Mouse (Mus musculus): ENCODE results near the gene Arl3.

The Arl3 gene

DNA sequence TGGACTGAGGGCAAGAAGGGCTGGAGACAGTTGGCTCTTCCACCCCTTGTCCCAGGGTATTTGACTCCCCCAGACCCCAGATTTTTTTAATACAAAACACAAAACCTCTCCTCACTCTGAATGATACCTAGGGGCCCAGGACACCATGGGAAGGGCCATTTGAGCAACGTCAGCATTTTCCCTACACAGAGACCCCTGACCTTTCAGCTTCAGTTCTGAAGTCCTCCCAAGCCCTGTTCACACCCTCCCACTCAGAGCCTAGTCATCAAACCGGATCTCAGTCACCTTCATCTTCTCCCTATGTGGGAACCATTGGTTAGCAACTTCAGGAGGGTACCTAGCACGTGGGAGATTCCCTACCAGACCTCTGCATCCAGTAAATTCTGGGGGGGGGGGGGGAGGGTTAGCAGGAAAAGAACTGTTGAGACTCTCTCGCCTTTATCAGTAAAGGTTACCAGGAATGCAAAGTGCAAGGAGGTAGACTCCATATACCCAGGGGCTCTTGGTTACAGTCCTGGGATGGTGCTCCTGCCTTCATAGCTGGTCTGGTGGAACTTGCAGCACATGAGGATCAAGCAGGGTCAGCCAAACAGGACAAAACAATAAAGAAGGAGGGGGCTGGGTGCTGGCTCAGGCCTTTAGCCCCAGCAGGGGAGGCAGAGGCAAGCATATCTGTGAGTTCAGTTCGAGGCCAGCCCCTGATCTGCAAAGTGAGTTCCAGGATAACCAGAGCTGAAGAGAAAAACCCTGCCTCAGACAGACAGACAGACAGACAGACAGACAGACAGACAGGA, 54.0 kb downstream of the Arl3 start:
- in situ Hi-C loops (cut with MboI; ENCODE audit: low sequenced_read_pairs), result no loop called here

DNA sequence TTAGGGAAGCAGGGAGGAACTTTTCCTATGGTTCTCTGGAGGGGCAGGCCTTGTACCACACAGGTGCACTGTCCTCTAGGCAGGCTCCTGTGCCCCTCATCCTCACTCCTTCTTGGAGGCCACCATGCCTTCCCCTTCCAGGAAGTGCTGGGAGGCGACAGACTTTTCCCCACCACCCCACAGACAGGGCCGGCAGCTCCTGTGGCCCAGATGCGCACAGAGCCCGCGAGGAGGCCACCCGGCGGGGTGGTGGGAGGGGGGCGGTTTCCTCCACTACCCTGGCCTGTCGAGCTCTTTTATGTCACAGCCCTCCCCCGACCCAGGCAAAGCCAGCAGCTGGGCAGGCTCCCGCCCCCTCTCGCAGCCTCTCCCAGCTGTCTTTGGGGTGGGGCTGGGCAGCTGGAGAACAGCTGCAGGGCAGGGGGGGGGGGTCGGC, 54.6 kb downstream of the Arl3 start:
- in situ Hi-C loops (cut with MboI; ENCODE audit: low sequenced_read_pairs), result no loop called here

- in situ Hi-C loops (cut with MboI; ENCODE audit: low sequenced_read_pairs), result no loop called here
These were observed 55.3 kb downstream of the Arl3 start for GRCm38 (mm10) chr19:46517529-46518351.

GRCm38 (mm10) chr19:46516667-46517528, 56.1 kb downstream of the Arl3 start:
- in situ Hi-C loops (cut with MboI; ENCODE audit: low sequenced_read_pairs), result no loop called here

GRCm38 (mm10) chr19:46515287-46515821, 57.6 kb downstream of the Arl3 start:
- in situ Hi-C loops (cut with MboI; ENCODE audit: low sequenced_read_pairs), result no loop called here

GRCm38 (mm10) chr19:46514387-46514786, 58.6 kb downstream of the Arl3 start:
- in situ Hi-C loops (cut with MboI; ENCODE audit: low sequenced_read_pairs), result no loop called here

- in situ Hi-C loops (cut with MboI; ENCODE audit: low sequenced_read_pairs), result no loop called here
These were observed 61.7 kb downstream of the Arl3 start for GRCm38 (mm10) chr19:46511263-46511662.

DNA sequence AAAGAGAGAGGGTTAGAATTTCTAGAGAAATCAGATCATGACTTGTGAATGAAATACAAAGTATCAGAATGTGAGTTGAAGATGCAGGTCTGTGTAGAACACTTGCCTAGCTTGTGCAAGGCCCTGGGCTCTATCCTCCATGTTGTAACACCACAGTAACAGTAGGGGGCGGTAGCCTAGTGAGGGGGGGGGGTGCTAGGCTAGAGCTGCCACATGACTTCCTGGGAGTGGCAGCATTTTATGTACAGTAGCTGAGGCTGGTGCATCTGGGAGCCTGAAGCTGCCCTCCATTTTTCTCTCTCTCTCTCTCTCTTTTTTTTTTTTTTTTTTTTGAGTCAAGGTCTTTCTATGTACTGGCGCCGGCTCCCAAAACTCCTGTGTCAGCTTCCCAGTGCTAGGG, 62.2 kb downstream of the Arl3 start:
- in situ Hi-C loops (cut with MboI; ENCODE audit: low sequenced_read_pairs), result no loop called here

DNA sequence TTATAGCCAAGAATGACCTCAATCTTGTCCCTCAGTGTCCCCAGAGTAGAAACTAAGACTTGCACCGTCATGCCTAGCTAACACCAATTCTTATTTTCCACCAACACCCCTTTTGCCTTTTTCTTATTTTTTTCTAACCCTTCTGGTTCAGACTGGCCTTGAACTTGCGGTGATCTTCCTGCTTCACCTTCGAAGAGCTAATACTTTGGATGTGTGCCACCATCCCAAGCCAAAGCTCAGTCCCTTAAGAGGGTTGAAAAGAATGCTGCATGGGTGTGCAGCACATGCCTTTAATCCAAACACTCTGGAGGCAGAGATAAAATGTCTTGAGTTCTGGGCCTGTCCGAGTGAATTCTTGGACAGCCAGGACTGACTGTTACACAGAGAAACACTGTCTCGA, 62.6 kb downstream of the Arl3 start:
- in situ Hi-C loops (cut with MboI; ENCODE audit: low sequenced_read_pairs), result no loop called here

GRCm38 (mm10) chr19:46509736-46510135, 63.3 kb downstream of the Arl3 start:
- in situ Hi-C loops (cut with MboI; ENCODE audit: low sequenced_read_pairs), result no loop called here

DNA sequence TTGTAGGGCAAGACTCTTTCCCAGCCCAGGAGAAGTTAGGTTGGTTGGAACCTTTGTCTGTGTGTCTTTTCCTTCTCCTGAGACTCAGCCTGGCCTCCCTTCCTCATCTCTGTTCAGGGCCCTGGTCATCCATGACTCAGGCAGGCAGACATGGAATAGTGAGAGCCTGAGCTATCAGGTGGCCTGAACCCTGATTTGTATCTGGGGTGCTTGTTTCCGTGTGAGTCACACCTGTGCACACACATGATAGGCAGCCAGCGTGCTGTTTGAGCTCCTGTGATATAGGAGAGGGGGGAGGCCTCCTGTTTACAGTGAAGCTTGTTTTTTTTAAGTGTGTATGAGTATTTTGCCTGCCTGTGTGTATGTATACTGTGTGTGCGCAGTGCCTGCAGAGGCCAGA, 63.8 kb downstream of the Arl3 start:
- in situ Hi-C loops (cut with MboI; ENCODE audit: low sequenced_read_pairs), result no loop called here

- in situ Hi-C loops (cut with MboI; ENCODE audit: low sequenced_read_pairs), result no loop called here
These were observed 64.3 kb downstream of the Arl3 start for GRCm38 (mm10) chr19:46508738-46509137.

DNA sequence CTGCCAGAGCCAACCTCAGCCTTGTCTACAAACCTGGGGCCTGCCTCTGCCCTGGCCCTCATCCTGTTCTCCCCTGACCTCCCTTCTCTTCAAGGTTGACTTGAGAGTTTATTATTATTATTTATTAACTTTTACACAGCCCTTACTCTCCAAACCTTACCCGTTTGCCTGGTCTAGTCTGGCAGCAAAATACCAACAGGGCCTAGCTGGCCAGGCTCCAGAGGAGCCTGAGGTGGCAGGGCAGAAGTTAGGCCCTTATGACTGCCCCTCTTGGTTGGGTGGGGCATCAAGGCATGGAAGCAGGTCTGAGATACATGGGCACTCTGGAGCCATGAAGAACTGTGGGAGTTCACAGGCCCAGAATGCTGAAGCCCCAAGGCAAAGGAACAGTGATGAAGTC, 65.2 kb downstream of the Arl3 start:
- in situ Hi-C loops (cut with MboI; ENCODE audit: low sequenced_read_pairs), result no loop called here

DNA sequence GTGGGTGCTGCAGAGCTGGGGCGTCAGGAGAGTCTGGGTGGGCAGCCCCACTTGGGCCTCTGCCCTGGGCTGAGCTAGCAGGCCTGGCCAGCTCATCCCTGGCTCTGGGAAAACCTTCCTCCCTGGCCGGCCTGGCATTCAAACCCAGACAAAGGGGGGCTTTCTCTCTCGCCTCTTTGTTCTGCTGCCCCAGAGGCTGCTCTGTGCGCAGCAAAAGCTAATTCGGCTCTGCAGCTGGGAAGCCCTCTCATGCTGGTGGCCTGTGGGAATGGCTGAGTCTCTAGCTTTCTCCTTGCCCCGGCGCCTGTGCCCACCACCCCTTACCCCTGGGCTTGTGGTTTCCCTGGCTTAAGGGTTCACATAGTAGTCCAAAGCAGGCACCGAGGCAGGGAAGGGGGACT, 65.8 kb downstream of the Arl3 start:
- in situ Hi-C loops (cut with MboI; ENCODE audit: low sequenced_read_pairs), result no loop called here

GRCm38 (mm10) chr19:46506372-46506717, 66.7 kb downstream of the Arl3 start:
- in situ Hi-C loops (cut with MboI; ENCODE audit: low sequenced_read_pairs), result no loop called here

GRCm38 (mm10) chr19:46505646-46506371, 67.2 kb downstream of the Arl3 start:
- in situ Hi-C loops (cut with MboI; ENCODE audit: low sequenced_read_pairs), result no loop called here

GRCm38 (mm10) chr19:46504822-46505417, 68.1 kb downstream of the Arl3 start:
- in situ Hi-C loops (cut with MboI; ENCODE audit: low sequenced_read_pairs), result no loop called here

DNA sequence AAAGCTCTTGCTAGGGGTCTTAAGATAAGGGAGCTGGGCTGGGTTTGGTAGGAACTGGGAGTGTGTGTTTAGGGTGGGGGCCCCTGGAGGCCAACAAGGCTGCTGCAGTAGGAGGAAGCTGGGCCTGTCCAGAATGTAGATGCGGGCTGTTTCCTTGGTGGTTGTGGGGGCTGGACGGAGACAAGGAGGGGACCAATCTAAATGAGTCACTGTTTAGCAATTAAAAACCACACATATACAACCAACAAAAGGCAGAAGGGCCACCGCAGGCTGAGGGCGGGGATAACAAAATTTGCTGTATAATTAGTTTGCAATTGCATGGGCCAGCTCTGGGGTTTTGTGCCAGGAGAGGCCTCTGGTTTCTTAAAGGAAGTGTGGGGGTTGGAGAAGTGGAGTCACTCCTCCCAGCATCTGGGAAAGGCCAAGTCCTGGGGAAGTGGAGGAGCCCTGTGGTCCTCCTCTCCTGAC, 68.9 kb downstream of the Arl3 start:
- in situ Hi-C loops (cut with MboI; ENCODE audit: low sequenced_read_pairs), result no loop called here

- in situ Hi-C loops (cut with MboI; ENCODE audit: low sequenced_read_pairs), result no loop called here
These were observed 69.5 kb downstream of the Arl3 start for GRCm38 (mm10) chr19:46503351-46504084.
